Mouse (Mus musculus) embryo, embryonic 11 days (tissue): ENCODE results near the gene Kbtbd2.

Source experiments
- DNase-seq: peaks from one replicate; pipeline ENCODE4 v3.0.0-alpha.2; 2015

Kbtbd2 gene

DNA sequence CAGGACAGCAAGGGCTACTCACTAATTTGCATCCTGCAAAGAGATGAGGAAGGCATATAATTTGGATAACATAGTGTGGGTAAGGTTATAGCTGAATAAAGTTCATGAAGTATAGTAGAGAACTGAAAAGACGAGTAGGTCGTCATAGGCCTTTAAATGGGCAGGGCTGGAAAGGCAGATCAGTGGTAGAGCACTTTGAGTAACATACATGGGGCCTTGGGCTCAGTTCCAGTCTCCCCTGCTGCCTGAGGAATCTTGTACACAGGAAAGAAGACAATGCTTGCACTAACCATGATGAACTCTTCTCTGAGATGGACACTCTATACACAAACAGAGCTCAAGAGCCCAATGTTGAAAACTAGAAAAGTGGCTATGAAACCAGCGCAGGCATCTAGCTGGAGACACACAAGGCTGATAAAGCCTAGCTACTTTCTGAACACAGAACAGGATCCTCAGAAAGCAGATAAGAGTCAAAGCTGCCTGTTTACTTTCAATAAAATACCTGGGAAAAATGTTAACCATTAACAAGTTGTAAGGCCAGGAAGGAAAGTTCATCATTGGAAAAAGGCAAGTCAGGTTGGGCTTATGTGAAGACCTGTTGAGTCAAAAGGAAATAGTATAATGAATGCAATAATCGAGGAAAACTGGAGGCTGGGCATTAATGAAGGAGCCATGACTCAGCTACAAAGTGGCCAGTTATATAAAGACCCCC is 13.9 kb downstream of the Kbtbd2 start:
- DNase-seq = no peak

DNA sequence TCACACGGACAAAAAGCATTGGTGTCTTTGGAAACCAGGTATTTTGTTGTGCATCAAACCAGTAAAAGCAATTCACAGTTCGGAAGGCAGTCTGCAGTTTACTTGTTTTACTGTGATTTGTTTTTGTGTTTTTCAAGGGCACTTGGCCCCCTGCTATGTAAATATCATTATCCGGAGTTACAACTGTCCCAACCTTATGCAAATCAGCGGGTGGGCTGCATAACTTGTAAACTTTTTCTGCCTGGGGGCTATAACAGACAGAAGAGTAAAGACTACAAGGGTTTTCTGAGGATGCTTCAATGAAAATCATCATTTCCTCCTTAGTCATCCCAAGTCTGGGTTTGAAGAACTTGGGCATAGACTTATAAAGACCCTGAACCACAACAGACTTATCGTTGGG is 18.0 kb downstream of the Kbtbd2 start:
- no peak for DNase-seq

DNA sequence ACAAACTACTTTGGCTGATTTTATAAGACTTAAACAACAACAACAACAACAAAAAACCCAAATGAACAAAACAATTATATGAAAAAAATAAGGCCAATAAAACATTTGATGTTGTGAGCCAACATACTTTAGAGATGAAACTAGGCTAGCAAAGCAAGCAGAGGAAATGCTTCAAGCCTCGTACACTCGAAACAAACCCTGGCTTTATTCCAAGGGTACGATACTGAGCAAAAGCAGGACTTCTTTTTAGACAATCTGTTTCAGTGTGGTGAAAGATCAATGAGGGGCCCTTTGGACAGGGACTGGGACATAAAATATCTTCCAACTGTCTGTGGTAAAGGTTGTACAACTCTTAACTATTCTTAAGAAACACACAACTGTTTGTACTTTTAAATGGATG is 21.8 kb downstream of the Kbtbd2 start:
- no peak for DNase-seq

DNA sequence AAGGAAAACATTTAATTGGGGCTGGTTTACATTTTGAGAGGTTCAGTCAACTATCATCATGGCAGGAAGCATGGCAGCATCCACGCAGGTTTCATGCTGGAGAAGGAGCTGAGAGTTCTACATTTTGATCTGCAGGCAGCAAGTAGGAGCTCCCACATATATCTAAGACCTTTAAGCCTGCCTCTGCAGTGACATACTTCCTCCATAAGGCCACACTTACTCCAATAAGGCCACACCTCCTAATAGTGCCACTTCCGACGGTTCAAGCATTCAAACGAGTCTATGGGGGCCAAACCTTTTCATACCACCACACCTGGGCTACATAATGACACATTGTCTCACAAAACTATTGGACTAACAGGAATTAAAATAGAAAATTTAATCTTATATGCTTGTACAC is 31.9 kb downstream of the Kbtbd2 start:
- DNase-seq = no peak

DNA sequence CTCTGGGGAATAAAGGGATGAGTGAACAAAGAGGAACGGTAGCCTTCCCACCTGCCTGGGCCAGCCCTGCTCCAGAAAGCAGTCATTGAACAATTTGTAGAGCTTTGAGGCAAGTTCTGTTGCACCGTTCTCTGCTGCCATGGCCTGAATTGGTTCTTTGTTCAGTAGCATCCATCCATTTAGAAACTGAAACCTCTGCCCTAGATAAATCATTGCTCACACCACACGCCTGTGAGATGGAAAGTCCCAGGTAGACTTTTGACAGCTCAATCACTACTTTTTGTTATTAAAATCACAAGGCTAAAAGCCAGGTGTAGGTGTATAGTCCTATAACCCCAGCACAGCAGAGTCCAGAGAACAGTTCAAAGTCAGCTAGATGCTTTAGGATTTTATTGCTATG is 32.3 kb downstream of the Kbtbd2 start:
- DNase-seq = no peak

DNA sequence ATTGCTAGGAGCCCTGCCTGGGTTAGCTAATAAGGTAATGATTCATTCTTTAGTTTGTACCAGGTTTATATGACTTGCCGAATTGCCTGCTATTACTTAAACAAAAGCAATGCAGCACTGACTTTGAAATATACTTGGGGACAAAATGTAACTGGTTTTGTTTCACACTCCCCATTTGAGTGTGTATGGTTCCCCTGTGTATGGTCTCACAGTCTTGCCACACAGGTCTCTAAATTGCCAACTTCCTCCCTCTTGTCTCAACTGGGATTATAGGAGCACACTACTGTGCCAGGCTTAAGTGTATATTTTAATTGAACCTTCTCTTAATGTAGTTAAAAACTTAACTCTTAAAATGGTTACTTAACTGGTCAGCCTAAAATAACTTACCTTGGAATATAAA is 38.3 kb downstream of the Kbtbd2 start:
- DNase-seq = no peak

DNA sequence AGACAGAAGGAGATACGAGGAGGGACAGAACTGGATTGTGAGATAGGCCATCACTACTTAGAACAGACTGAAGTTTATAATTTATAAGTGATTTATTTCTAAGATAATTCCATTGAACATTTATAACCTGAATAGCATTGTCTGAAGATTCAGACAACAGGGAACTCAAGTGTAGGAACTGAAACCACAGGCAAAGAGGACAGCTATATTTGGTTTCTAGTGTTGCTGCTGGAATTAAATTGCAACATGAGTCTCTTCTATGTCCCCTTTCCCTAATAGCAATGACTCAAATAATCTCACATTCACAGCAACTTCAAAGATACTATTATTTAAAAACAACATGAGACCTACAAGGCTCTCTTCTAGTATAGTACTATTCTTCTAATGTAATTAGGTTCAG is 41.5 kb downstream of the Kbtbd2 start:
- no peak for DNase-seq

DNA sequence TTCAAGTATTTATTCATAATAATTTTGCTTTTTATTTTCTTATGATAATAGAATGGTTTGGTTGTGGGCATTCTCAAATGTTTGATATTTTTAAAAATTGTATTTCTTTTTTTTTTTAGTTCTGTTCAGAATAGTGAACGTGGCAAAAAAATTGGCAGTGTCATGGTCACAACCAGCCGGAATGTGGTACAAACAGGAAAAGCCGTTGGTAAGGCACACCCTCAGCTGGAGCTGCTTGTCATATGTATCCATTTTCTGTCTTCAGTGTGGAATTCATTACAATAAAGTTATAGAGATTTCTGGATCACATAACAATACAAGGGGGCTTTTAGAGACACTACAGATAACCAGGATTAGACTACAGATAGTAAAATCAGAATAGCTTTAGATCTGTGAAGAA is 43.9 kb downstream of the Kbtbd2 start:
- no peak for DNase-seq

DNA sequence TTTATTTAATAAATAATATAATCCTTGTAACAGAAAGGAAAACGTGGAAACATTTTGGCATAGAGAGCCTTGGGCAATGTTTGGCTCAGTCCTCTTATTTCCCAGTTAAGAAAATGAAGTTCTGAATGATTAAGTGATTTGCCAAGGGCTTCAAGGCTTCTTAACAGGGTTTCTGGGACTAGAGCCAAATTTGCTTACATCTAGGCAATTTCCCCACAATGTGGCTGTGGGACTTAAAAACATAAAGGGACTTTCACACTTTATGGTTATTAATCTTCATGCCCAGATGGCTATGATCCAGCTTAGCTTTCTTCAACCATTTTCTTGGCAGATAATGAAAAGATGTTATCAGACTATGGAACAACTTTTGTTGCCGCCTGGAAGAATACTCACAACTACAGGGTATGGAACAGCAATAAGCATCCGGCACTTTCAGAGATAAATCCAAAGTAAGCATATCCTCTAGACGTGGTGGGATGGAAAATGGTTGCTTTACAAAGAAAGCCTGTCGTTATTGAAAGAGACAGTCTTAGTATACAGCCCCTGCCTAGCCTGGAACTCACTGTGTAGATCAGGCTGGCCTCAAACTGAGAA is 51.6 kb downstream of the Kbtbd2 start:
- no peak for DNase-seq

DNA sequence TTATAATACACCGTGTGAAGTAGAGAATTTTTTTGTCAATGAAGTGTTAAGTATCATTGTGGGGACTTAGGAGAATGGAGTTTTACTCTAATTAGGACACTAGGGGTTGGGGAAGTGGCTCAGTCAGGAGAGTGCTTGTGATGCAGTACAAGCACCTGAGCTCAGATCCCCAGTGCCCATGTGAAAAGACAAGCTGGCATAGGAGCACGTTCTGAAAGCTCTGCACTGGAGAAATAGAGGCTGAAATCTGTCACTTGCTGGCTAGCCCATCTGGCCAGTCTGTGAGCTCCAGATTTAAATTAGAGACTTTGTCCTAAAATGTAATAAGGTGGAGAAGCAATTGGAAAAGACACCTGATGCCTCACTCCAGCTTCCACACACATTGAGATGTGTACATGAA is 65.1 kb downstream of the Kbtbd2 start:
- DNase-seq = no peak
